Mouse (Mus musculus) c-Kit-positive CD71-positive TER-119-negative erythroid progenitor cells, embryonic 14.5 days (primary cell): ENCODE measurements around the gene Kcnh1.

Source experiments
- DNase-seq: peaks from one replicate; pipeline ENCODE4 v3.0.0-alpha.2; 2013; ENCODE audit warnings: low read depth

The Kcnh1 gene

DNA sequence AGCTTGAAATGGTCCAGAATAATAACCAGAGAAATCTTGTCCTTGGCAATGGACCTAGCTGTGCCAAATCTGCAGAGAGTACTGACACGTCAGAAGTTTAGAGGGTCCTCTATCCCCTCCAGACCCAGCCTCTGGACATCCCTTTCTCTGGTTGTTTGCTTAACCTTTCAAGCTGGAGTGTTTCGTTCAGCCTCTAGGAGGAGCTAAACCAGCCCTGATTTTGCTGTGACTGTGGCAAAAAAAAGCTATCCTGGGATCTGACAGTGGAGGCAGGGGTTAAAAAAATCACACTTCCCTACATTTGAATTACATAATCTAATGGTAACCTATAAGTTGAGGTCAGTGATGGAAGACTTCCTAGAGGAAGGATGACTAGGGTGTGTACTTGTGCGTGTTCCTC lies 133.6 kb downstream of the Kcnh1 start:
- DNase-seq: no peak

DNA sequence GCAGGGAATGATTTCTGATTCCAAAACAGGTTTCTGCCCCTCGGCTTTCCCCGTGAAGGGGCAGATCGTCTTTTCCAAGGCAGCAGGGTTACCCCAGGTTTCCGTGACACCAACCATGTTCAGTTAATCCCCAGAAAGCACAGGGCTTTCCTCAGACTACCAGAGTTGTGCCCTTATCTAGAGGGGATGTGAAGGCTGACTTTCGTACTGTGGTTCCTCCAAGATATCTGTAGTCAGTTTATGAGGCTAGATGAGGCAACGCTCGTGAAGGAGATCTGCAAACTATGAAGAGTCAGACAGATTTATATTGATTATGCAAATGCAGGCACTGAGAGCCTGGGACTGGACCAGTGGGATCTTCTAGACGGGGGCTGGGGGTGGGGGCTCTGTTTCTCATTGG lies 136.5 kb downstream of the Kcnh1 start:
- no peak for DNase-seq

DNA sequence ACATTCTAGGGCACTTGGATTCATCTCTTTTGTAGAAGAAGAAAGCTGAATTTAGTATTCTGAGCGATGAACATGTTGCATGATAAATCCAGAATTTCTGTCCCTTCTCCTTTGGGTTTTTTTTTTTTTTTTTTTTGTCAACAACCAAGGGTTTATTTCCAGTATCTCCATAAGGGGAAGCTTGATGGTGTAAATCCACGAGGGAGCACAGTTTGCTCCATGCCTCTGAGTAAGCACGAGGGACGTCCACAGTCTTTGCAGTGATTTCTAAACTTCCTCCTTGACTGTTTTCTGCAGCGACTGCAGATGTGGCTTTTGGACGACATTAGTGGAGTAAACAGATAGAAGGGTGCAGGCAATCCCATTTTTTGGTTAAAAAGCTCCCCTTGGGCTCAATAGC lies 140.6 kb downstream of the Kcnh1 start:
- no peak for DNase-seq

DNA sequence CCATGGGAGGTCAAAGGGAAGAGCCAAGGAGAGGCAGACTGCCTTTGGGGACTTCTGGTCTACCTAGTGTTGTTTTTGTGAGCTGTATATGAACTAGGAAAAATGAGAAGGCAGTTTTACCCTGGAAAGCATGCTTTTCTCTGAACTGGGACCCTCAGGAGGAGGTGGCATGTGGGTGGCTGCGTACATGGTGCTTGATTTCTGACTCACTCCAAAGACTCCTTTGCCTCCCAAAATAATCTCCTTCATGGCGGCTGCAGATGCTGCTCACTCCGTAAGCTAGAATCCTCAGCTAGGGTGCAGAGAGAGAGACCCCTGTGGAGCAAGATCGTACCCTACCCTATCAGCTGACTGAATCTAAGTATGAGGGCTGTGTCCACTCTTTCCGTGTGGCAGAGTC lies 145.5 kb downstream of the Kcnh1 start:
- no peak for DNase-seq

DNA sequence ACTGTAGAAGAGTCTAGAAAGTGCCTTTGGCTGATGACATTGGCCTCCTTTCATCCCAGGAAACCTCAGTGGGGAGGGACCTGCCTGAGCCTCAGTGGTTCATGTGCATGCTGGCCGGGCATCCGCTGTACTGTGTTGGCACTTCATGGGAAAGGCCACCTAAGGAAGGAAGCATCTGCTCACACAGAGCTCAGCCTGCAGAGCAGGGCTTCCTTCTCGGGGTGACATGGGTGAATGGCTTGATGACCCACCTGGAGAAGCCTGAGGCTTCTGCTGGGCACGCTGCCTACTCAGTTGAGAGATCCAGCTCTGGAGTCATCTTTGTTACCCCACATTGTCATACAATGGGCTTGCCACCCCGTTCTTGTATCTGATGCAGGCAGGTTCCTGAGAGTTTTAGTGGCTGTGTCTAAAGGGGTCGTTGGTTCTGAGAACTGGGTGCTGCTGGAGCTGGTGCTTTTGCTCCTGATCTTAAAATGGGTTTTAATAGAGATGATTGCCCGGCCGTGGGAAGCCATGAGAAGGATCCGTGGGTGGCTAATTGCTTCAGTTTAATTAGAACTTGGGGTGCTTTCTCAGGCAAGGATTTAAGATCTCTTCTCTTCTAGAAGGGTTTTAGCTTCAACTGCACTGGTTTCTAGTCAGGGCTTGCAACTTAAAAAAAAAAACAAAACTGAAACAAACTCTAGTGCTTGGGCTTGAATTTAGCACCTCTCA lies 148.9 kb downstream of the Kcnh1 start:
- no peak for DNase-seq

DNA sequence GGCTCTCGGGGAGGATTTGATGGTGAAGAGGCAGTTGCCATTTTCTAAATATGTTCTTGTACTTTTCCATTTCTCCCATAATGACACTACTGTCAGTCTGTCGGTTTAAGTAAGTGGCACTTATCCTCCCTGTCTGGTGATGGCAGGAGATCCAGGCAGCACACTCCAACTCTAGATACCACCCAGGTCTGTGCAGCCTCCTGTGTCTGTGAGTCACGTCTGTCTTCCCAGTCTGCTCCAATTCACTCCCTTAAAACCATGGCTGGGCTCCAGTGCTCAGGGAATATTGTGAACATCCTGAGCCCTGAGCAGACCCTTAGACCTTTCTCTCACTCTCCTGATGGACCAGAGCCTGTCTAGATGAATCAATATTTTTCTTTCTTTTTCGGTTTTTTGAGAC lies 151.2 kb downstream of the Kcnh1 start:
- DNase-seq: no peak

DNA sequence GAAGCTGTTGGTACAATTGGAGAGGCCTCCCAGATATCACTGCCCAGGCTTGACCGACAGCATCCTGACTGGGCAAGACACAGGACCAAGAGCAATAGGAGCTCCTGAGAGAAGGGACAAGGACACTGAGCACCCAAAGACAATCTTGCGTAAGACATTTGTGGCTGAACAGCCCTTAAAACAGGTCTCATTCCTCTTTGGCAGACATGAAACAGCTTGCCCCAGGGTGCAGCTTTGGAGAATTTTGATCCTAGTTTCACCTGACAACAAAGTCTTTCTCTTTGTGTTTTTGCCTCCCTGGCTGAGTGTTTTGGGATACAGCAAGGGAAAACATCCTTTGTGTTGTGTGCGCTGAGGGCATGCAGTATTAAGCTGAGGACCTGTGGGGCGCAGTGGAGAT lies 153.4 kb downstream of the Kcnh1 start:
- DNase-seq: no peak

DNA sequence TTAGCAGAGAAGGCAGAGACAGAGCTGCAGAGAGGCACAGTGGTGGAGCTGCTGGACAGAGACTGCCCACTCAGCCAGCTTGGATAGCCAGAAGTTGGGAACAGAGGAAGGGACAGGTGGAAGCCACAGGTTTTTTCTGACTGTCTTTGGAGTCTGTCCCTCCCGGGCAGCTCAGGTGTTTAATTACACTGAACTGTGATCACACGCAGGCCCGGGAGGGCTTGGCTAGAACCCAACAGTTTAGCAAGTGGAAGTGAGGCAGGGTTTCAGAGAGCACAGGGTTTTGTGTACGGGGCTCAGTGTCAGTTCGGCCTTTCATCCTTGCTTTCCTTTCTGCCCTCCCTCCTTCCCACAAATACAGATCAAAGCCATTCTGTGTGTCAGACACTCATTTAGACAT lies 156.8 kb downstream of the Kcnh1 start:
- DNase-seq: no peak

DNA sequence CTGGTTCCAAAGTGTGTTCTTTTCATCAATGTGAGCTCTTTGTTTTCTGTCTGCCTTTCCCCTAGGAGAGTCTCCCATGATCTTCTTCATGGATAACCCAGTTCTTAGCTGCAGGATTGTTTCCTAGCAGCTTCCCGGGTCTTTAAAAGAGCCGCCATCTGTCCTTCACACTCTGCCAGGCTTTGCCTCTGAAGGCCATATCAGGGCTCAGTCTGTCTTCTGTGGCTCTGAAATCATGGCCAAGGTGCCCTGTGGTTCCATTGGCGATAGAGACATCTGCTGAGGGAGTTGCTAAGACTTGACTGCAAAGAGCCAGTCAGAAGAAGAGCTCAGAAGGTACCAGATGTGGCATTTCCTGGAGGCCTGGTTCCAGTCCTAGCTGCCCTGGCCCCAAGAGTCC lies 165.7 kb downstream of the Kcnh1 start:
- DNase-seq: no peak

DNA sequence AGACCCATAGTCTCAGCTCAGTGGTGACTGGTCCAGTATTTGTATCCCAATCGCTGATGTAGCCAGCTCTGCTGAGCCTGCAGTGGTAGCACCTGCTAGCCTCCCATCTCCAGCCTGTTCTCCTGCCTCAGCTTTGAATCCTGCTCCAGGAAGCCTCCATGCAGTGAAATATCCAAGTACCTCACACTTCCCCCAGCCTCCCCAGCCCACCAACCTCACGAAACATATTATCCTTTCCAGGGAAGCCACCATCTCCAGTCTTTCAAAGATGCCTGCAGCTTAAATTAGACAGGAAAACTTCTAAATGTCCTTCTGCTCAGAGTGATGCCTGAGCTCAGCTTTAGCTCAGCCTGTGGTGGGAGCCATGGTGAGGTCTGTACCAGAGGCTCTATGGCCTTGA lies 168.6 kb downstream of the Kcnh1 start:
- DNase-seq: no peak

DNA sequence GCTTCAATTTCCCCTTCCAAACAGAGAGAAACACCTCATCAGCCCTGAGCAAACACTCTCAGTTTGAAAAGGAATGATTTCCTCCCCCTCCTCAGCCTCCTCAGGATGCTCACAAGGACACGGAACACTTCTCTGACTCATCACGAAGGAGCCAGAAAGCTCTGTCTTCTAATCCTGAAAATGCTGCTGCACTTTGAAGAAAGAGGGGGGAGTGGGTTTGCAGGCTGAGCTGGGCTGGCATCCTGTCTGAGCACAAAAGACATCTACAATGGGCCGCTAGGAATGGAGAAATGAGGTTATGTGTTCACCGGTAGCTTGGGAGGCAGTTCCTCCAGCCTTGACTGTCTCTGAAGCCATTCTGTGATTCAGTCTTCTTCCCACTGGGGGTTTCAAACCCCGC lies 177.8 kb downstream of the Kcnh1 start:
- no peak for DNase-seq

DNA sequence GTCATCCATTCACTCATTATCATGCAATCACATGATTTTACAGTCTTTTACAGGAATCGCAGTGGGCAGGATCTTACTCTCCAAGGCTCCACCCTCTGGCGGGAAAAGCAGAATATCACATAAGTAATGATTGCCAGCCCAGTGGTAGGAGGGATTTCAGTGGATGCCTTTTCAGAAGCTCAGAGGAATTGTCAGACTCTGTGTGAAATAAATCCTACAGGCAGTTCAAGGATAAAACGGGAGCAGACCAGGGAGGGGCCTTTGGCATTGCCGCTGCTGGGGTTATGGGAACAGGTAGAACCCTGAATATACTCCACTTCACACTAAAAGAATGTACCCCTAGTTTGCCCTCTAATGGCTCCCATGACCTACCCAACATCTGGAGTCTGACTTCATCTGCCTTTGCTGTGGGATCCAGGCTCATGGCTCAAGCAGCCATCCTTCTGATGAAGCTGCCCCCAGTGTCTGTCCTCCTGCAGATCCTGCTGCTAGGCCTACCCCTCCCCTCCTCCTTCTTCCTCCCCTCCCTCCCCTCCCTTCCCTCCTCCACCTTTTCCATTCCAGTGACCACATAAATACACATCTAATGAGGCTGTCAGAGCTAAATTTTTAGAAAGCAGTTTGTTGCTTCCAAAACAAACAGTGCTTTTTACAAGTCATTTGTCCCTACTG lies 181.5 kb downstream of the Kcnh1 start:
- no peak for DNase-seq

DNA sequence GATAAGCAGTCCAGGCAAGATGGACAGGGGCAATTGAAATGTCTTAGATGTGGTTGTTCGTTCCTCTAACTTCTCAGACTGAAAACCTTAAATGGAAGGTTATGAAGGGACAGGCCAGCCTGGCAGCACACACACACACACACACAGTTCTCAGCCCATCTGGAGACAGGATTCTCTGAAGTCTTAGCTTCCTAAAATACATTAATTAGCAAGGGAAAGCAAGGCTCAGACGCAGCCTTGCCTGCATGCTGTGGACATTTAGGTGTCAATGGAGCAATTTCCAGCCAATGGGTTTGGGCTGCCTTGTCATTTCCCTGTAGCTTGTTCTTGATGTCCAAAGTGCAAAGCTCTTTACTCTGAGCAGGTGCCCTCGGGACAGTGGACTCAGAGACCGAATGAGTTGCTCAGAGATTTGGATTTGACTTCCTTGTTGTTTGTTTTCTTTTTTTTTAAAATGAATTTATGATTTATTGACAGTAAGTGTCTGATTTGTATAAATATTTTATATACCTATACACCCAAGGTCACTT lies 188.0 kb downstream of the Kcnh1 start:
- DNase-seq: no peak

DNA sequence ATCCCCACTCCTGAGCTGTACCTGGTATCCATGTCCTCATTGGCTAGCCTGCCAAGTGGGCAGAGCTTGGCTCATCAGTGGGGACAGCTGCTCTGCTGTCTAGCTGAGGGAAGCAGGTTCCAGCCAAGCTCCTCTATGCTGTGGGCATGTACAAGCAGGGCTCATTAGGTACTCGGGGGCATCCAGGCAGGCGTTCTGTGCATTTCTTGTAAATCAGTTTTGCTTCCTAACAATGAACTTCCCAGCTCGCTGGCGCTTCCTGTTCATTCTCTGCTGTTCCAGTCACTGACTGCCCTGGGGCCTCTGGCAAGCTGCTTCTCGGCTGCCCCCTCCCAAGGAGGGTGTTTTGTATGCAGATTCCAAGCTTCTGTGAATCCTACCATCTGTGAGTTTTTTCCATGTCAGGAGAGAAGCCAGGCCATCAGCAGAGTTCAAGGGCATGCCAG lies 190.0 kb downstream of the Kcnh1 start:
- DNase-seq: no peak

DNA sequence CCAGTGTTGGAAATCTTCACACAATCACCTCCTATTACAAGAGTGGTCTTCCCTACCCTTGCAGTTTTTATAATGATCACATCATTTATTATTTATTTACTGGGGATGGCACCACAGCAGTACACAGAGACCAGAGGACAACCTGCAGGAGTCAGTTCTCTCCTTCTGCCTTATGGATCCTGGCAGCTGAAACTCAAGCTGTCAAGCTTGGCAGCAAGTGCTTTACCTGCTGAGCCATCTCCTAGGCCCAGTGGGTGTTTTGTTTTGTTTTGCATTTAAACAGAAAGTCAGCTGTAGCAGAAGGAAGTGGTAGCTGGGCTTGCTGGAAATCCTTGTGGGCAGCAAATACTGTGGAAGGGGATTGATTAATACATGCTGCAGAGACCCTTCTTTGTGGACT lies 197.1 kb downstream of the Kcnh1 start:
- no peak for DNase-seq

DNA sequence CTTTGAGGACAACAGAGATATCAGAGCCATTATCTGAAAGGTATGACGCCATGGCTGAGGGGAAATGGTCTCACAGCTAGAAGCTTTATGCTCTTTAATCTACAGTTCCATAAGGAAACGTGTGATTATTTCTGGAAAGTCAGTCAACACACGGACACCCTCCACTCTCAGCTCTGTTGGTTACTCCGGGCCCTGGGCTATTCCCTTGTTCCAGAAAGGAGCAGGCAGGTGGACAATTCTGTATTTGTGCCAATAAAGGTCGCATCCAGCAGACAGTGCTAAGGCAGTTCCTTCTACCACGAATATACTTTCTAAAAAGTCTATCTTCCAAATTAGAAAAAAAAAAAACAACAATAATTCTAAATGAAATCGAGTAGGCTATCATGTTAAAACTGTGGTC lies 200.5 kb downstream of the Kcnh1 start:
- no peak for DNase-seq

DNA sequence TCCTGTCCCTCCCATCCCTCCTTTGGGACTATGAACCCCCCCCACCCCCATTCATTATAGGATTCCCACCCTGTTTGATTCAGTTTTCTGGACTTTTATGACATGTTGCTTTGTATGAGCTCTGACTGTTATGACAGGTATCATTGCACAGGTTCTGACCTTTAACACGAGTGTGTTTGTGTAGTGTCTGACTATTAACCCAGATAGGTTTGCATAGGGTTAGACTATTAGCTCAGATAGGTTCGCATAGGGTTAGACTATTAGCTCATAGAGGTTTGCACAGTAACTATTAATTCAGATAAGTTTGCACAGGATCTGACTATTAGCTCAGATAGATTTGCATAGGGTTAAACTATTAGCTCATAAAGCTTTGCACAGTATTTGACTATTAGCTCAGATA lies 201.7 kb downstream of the Kcnh1 start:
- DNase-seq: no peak

DNA sequence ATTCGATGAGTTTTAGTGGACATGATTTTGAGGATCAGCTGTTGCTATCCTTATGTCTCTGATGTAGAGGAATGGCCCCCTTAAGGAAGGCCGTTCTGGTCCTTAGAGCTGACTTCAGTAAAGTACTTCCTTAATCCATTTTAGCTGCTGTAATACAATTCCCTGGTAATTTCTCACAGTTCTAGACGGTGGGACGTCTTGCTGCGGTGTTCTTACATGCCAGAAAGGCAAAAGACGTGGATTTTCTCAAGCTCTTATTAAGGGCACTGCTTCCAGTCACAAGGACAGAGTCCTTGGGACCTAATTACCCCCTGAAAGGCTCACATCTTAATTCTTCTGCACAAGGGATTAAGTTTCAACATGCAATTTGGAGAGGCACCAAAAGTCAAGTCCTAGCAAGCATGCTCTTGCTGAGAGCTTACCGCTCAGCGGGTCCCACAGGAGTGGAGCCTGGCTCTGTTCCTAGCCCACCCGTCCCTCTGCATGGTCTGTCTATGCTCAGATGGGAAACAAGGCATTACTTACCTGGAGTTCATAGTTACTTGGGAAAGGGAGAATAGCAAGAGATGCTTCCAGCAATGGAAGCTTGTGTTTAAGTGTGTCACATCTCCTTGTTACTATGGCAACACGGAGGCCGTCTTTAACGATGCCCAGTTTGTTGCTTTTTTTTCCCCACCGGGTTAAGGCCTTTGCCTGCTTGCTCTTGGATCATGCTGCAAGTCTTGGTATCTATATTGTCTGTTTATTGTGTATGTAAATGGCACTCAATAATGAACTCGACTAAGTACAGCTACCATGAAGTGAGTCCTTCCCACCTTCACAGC lies 209.3 kb downstream of the Kcnh1 start:
- DNase-seq: no peak

DNA sequence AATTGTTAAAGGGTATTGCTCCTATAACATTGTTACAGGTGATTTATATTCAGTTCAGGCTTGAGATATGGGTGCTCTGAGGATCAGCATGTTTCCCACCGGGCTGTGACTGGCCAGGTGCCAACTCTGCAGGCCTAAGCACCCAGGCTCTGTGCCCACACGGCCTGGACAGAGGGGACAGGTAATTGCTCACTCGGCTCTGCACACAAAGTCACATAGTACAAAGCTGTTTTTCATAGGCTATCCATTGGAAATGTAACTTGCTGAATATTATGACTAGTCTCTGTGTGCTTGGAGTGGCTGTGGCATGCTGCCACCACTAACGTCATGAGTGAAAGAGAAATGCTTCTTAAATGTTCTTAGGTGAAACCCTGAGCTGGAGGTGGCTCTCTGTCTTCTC lies 210.4 kb downstream of the Kcnh1 start:
- no peak for DNase-seq

DNA sequence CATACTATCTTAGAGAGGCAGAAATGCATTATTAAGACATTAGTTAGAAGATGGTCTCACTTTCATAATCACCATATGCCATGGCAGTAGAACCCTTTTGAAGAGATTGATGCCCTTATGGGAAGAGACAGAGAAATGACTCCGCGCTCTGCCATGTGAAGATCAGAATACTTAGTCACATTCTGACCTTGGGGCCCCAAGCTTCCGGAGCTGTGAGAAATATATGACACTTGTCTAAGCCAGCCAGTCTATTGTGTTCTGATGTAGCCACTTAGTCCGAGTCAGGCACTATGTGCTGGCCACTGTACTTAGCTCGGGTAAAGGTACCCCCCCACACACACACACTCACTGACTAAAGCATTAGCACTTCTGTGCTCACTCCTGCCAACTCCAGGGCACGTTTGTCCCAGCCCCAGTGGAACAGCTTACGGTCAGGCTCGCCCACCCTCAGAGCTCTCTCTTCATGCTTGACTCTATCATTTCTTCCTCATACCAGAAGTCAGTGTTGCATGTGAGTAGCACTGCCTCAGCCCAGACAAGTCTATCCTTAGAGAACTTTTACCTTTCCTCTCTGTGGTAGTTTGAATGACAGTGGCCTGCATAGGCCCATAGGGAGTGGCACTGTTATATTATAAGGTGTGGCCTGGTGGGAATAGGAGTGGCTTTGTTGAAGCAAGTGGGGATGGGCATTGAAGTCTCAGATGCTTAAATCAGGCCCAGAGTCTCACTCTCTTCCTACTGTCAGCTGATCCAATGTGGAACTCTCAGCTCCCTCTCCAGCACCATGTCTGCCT lies 212.5 kb downstream of the Kcnh1 start:
- no peak for DNase-seq

DNA sequence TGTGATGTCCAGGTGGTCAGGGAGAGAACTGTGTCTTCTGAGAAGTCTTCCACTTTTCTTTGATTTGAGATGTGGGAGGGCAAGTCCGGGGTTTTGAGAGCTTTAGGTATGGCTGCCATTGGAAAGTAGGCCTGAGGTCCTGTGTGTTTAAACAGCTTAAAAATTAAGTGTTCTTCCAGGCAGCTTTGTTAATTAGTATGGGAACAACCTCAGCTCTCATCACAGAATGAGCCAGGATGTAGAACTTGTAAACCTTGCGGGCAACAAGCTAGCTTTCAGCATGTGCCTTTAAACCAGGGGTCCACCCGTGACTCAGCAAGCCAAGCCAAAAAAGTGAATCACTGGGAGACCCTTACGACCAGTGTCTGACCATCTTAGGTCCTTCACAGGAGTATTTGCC lies 214.6 kb downstream of the Kcnh1 start:
- no peak for DNase-seq

DNA sequence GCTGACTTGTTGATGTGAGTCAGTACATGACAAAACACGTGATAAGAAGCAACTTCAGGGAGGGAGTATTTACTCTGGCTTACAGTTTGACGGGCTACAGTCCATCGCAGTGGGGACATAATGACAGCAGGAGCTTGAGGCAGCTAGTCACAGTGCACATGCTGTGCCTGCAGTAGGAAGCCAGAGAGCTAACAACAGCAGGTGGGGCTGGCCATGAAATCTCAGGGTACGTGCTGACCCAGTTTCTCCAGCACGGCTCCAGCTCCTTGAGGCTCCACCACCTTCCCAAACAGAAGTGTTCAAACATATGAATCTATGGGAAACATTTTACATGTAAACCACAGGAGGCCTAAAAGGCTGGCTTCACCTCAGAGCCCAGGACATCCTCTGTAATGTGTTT lies 216.0 kb downstream of the Kcnh1 start:
- DNase-seq: no peak
